Mouse (Mus musculus): ENCODE results near the gene B3gnt6.

DNA sequence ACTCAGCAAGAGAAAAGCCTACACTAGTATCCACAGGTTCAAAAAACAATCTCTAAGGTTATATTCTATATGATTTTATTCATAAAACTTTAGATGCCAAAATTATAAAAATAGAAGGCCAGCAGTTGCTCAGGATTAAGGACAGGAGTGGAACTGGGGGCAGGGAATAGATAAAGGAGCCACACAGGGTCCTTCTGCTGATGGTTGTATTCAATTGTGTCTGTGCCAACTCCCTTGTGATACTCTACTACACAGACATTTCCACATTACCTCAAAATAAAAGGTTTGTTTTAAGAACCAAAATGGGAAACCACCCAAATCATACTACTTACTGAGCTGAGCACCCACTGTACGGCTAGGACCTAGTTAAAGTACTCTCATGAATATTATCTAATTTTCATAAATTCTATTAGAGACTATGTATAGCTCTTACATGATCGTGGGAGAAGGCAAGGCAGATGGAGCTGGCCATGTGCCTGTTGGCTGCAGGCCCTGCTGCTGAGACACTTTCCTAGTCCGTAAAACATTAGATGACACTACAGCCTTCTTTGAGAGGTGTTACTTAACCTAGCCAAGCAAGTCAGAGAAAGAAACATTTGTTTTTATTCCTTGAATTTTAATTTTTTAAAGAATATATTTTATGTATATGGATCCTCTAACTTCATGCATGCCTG lies 37.5 kb upstream of the B3gnt6 start:
- no peak for TF ChIP-seq POLR2A (IDR thresholded peaks at IDR 0.05; ENCODE audit: insufficient read length, low read depth)
- TF ChIP-seq USF1 (IDR thresholded peaks at IDR 0.05; ENCODE audit: low read depth) = no peak
- no peak for TF ChIP-seq MAX (IDR thresholded peaks at IDR 0.05; ENCODE audit: low read depth)
- no peak for TF ChIP-seq CEBPB (IDR thresholded peaks at IDR 0.05; ENCODE audit: insufficient read depth, poor library complexity, severe bottlenecking)
- TF ChIP-seq E2F4 (IDR thresholded peaks at IDR 0.05; ENCODE audit: insufficient read depth) = no peak
- TF ChIP-seq POLR2AphosphoS2 (IDR thresholded peaks at IDR 0.05; ENCODE audit: insufficient read length, low read depth) = no peak

All from myocyte (in vitro differentiated cells).